Mouse (Mus musculus) midbrain, embryonic 11.5 days (tissue): ENCODE data around the gene Hist1h2ap. TPM values are rescaled to one million over a fixed set of nuclear protein-coding genes. Genes with fewer than 3 reads are reported as not detected.

Experiments used
- microRNA-seq: library from miRNA; unstranded; fragments of <30 nt; microRNA quantifications from one replicate; pipeline ENCODE4, GENCODE M21; 2017
- polyA plus RNA-seq: library from polyadenylated mRNA; unstranded; fragments of >200 nt; fragmentation: Nextera tagmentation; extraction: Ambion mirVana; gene quantifications from 2 replicates; pipeline ENCODE4 v1.2.1, GENCODE M21; 2014

Gene Hist1h2ap
- polyA plus RNA-seq, 1 experiment from 2014 or later: 6,009 TPM

Small RNAs within 50 kb of the gene (microRNA-seq; reads per million reads assigned to microRNA genes)
- gene Gm19658 (not detected), gene Gm44346 (not detected), gene Gm44466 (not detected)

Other genes starting within 250 kb of the Hist1h2ap start
- not detected in 2 replicates for gene Olfr1362, start 219.5 kb downstream of the Hist1h2ap start, polyA plus RNA-seq
- not detected in 2 replicates for gene Olfr11, start 191.0 kb downstream of the Hist1h2ap start, polyA plus RNA-seq
- not detected in 2 replicates for gene Olfr1361, start 170.1 kb downstream of the Hist1h2ap start, polyA plus RNA-seq
- not detected in 2 replicates for gene Olfr1360, start 156.1 kb downstream of the Hist1h2ap start, polyA plus RNA-seq
- not detected in 2 replicates for gene Olfr1359, start 135.4 kb downstream of the Hist1h2ap start, polyA plus RNA-seq
- 0.85 and 2.7 TPM in 2 replicates for gene Hist1h2bl, start 117.4 kb downstream of the Hist1h2ap start, polyA plus RNA-seq
- gene Hist1h2ai, start 117.1 kb downstream of the Hist1h2ap start, polyA plus RNA-seq: 19.8 and 20.9 TPM in 2 replicates
- gene Hist1h3h, start 115.8 kb downstream of the Hist1h2ap start, polyA plus RNA-seq: 11.6 and 12.9 TPM in 2 replicates
- gene Hist1h2bm, start 111.5 kb downstream of the Hist1h2ap start, polyA plus RNA-seq: 4.2 and 5.7 TPM in 2 replicates
- 1.0 and 2.2 TPM in 2 replicates for gene Hist1h4j, start 98.4 kb downstream of the Hist1h2ap start, polyA plus RNA-seq
- 2.4 and 6.0 TPM in 2 replicates for gene Hist1h4k, start 83.0 kb downstream of the Hist1h2ap start, polyA plus RNA-seq
- gene Hist1h2ak, start 79.7 kb downstream of the Hist1h2ap start, polyA plus RNA-seq: 6.2 and 10.7 TPM in 2 replicates
- 2.2 TPM in 1 of 2 replicates, not detected in the other for gene Hist1h2bn, start 79.4 kb downstream of the Hist1h2ap start, polyA plus RNA-seq
- 20.0 and 24.8 TPM in 2 replicates for gene Hist1h1b, start 52.9 kb downstream of the Hist1h2ap start, polyA plus RNA-seq
- gene Hist1h3i, start 50.1 kb downstream of the Hist1h2ap start, polyA plus RNA-seq: 289 and 304 TPM in 2 replicates
- gene Hist1h2an, start 46.3 kb downstream of the Hist1h2ap start, polyA plus RNA-seq: 2.6 and 7.4 TPM in 2 replicates
- 2.5 TPM in 2 replicates for gene Hist1h2bp, start 46.0 kb downstream of the Hist1h2ap start, polyA plus RNA-seq
- 17.8 and 23.3 TPM in 2 replicates for gene Hist1h2bq, start 23.3 kb downstream of the Hist1h2ap start, polyA plus RNA-seq
- gene Hist1h2ao, start 23.0 kb downstream of the Hist1h2ap start, polyA plus RNA-seq: 1.7 TPM in 1 of 2 replicates, not detected in the other
- gene Hist1h4m, start 21.8 kb downstream of the Hist1h2ap start, polyA plus RNA-seq: not detected in 2 replicates
- gene Hist1h4n, start 1.3 kb downstream of the Hist1h2ap start, polyA plus RNA-seq: 10.3 and 12.0 TPM in 2 replicates
- 17.8 and 23.1 TPM in 2 replicates for gene Hist1h2br, start 236 bp upstream of the Hist1h2ap start, polyA plus RNA-seq
- 26.7 and 27.9 TPM in 2 replicates for gene Zfp184, start 111.6 kb upstream of the Hist1h2ap start, polyA plus RNA-seq
- gene Pom121l2, start 147.7 kb upstream of the Hist1h2ap start, polyA plus RNA-seq: not detected in 2 replicates
- gene Prss16, start 176.2 kb upstream of the Hist1h2ap start, polyA plus RNA-seq: 0.10 and 0.37 TPM in 2 replicates
- 6.3 and 6.8 TPM in 2 replicates for gene Hist1h2ah, start 202.1 kb upstream of the Hist1h2ap start, polyA plus RNA-seq
- gene Hist1h2bk, start 202.4 kb upstream of the Hist1h2ap start, polyA plus RNA-seq: 9.9 and 11.3 TPM in 2 replicates
- gene Hist1h4i, start 207.9 kb upstream of the Hist1h2ap start, polyA plus RNA-seq: 43.8 and 43.9 TPM in 2 replicates
- gene Hist1h2ag, start 209.4 kb upstream of the Hist1h2ap start, polyA plus RNA-seq: 46.4 and 70.6 TPM in 2 replicates
- gene Hist1h2bj, start 209.7 kb upstream of the Hist1h2ap start, polyA plus RNA-seq: 9.9 and 12.6 TPM in 2 replicates